Mouse (Mus musculus) adrenal gland, adult (tissue): ENCODE data around the gene Tmcc3.

Experiments used
- DNase-seq, 2 experiments: peaks; one replicate each; pipeline ENCODE4 v3.0.0; 2022 to 2023; ENCODE audit warnings: low spot score in 1 of 2; ENCODE audit not compliant: inconsistent age in 2 of 2

Gene Tmcc3

GRCm38 (mm10) chr10:94356504-94357169, 44.9 kb downstream of the Tmcc3 start:
- peak; percentile 16 to 52 for DNase-seq

- DNase-seq: no peak
These were observed 48.9 kb downstream of the Tmcc3 start for GRCm38 (mm10) chr10:94360664-94361063.

GRCm38 (mm10) chr10:94371293-94371692, 59.5 kb downstream of the Tmcc3 start:
- DNase-seq: no peak

- DNase-seq: no peak
These were observed 65.2 kb downstream of the Tmcc3 start for GRCm38 (mm10) chr10:94376941-94377340.

GRCm38 (mm10) chr10:94377844-94378243, 66.1 kb downstream of the Tmcc3 start:
- no peak for DNase-seq

GRCm38 (mm10) chr10:94378383-94378782, 66.6 kb downstream of the Tmcc3 start:
- DNase-seq: peak; percentile 82 to 91

- no peak for DNase-seq
These were observed 68.3 kb downstream of the Tmcc3 start for GRCm38 (mm10) chr10:94380082-94380481.

- no peak for DNase-seq
These were observed 69.1 kb downstream of the Tmcc3 start for GRCm38 (mm10) chr10:94380662-94381392.

GRCm38 (mm10) chr10:94381393-94381740, 69.6 kb downstream of the Tmcc3 start:
- DNase-seq: no peak

GRCm38 (mm10) chr10:94382618-94383017, 70.9 kb downstream of the Tmcc3 start:
- DNase-seq: no peak

GRCm38 (mm10) chr10:94383565-94383964, 71.8 kb downstream of the Tmcc3 start:
- no peak for DNase-seq

GRCm38 (mm10) chr10:94389219-94389618, 77.5 kb downstream of the Tmcc3 start:
- no peak for DNase-seq

- peak; percentile 16 to 50 for DNase-seq
These were observed 79.3 kb downstream of the Tmcc3 start for GRCm38 (mm10) chr10:94391049-94391448.

- peak; percentile 46 to 67 for DNase-seq
These were observed 82.5 kb downstream of the Tmcc3 start for GRCm38 (mm10) chr10:94394286-94394685.

GRCm38 (mm10) chr10:94397833-94398596, 86.3 kb downstream of the Tmcc3 start:
- peak in 1 of 2 experiments; percentile 42 for DNase-seq

- no peak for DNase-seq
These were observed 89.1 kb downstream of the Tmcc3 start for GRCm38 (mm10) chr10:94400895-94401294.

GRCm38 (mm10) chr10:94405456-94405855, 93.7 kb downstream of the Tmcc3 start:
- DNase-seq: peak; percentile 39 to 69

GRCm38 (mm10) chr10:94406821-94407220, 95.1 kb downstream of the Tmcc3 start:
- no peak for DNase-seq

- peak; percentile 67 to 91 for DNase-seq
These were observed 96.8 kb downstream of the Tmcc3 start for GRCm38 (mm10) chr10:94408356-94409146.

GRCm38 (mm10) chr10:94409661-94410060, 97.9 kb downstream of the Tmcc3 start:
- no peak for DNase-seq

- no peak for DNase-seq
These were observed 99.8 kb downstream of the Tmcc3 start for GRCm38 (mm10) chr10:94411594-94411993.
